Mouse (Mus musculus): ENCODE measurements around the gene 1700001C19Rik.

The 1700001C19Rik gene

DNA sequence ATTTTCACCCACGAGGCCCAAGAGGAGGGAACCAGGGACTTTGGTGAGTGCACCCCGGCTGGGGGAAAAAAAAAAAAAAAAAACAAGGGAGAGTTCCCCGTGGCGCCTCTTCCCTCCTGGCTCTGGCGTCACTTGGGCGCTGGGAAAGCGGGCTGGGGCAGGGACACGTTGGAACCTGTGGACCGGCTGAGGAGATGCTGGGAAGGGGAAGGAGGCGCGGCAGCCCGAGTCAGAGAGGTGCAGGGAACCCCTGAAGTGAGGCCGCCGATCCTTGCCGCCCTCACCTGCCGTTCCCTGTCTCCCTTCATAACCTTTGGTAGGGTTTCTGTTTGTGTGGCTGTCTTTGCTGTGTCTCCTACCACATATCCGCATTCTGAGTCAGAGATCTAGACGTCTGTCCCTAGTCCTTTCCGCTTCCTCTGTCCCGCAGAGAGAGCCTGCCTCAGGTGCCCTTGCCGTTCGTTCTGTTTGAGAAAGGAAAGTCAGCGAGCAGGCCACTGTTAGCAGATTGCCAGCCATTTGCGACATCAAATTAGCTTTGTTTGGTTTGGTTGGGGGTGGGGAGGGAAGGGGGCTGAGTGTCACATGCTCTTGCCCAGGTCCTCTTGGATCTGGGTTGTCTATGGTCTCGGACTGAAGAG is at the start of gene 1700001C19Rik:
Gene 1700001C19Rik, minus strand, starts transcription at position 470 of the 641 bp plus-strand sequence.
- DNase-seq (ENCODE audit: low spot score) = no peak

DNA sequence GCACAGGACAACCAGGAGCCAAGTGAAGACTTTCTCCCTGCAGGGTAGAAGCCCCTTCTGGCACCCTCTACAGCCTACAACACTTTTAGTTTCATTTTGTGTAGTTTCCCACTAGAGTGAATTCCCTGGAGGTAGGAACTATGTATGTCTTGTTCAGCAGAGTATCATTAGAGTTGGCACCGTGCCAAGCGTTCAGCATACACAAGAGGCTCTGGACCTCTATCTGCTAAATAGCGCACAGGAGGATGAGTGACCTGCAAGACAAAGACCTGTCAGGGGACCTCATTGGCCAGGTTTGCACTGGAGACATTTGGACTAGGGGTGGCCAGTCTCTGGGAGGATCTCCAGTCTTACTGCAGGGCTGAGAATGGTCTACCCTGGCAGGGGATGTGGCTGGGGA is 48.6 kb upstream of the 1700001C19Rik start:
- DNase-seq (ENCODE audit: low spot score) = no peak

DNA sequence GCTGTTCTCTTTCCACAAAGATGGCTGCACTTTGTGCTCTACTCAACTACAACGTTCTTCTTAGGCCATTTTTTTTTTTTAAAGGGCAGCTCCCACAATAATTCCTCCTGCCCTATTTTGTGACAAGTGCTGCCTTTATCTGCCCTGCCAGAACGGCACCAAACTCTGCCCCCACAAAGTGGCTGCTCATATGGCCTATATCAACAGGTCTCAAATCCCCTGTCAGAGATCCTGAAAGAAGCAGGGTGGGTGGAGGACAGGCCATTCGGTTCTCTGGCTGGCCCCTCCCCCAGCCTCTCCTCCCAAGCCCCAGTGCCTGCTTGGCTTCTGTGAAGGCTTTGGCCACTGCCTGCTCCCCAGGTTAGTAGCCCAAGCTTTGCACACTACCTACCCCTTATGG is 47.8 kb upstream of the 1700001C19Rik start:
- DNase-seq (ENCODE audit: low spot score) = no peak

DNA sequence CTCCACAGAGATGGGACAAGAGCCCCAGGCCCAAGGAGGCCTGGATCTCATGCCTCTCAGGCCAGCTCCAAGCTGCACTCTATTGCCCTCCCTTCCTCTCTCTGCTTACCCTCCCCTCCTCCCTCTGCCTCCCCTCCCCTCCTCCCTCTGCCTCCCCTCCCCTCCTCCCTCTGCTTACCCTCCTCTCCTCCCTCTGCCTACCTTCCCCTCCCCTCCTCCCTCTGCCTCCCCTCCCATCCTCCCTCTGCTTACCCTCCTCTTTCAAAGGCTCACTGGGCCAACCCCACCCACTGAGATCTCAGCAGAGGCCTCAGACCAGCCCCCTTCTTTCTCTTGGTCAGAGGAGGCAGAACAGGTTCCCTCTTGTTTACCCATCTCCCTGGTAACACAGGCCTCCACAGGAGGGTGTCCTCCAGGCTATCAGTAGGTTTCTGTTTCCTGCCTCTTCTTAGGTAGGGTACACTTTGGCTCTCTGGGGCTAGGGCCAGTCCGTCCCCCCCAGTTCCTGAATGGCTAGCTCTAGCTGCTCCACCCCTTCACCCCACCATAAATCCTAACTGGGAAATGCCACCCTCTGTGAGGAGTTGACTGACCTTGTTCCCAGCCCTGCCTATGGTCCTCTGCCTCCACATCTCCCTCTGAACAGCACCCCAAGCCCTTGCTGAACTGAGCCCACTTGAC is 47.2 kb upstream of the 1700001C19Rik start:
- DNase-seq (ENCODE audit: low spot score) = peak; percentile 26

DNA sequence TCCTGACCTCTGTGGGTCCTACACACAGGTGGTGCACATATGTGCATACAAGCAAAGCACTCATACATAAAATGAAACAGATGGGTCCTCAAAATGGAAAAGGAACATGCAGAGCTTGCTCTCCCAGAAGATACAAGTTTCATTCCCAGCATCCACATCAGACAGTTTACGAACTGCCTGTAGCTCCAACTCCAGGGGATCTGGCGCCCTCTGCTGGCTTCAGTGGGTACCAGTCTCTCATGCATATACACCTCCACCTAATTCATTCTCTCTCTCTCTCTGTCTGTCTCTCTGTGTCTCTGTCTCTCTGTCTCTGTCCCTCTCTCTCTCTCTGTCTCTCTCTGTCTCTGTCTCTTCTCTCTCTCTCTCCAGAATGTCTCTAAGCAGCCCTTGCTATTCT is 45.2 kb upstream of the 1700001C19Rik start:
- peak; percentile 71 for DNase-seq (ENCODE audit: low spot score)

DNA sequence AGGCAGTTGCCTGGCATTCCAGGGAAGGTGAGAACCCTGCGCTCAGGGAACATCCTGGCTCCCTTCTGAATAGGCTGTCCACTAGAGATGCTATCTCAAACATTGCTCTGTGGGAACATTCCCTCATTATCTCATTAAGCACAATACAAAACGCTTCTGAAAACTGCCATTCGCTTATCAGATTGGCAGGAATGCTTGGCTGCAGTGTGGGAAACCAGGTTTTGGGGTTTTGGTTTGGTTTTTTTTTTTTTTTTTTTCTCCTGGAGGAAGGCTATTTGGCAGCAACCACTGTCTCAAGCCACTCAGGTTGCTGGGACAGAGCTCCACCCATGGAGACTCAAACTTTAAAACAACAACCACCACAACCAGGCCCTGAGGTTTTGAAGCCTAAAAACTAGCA is 42.7 kb upstream of the 1700001C19Rik start:
- DNase-seq (ENCODE audit: low spot score) = no peak

DNA sequence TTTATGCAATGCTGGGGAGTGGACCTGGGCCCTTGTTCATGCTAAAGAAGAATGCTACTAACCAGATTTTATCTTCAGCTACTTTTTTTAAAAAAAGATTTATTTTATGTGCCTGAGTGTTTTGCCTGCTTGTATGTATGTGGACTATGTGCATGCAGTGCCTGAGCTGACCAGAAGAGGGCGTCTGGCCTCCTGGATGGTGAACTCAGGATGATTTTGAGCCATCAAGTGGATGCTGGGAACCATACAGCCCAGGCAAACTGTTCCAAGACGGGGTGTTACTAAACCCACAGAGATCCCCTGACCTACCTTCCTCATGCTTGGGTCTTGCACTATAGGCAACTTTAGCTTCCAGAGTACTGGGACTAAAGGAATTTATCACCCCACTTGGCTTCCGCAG is 38.5 kb upstream of the 1700001C19Rik start:
- no peak for DNase-seq (ENCODE audit: low spot score)

DNA sequence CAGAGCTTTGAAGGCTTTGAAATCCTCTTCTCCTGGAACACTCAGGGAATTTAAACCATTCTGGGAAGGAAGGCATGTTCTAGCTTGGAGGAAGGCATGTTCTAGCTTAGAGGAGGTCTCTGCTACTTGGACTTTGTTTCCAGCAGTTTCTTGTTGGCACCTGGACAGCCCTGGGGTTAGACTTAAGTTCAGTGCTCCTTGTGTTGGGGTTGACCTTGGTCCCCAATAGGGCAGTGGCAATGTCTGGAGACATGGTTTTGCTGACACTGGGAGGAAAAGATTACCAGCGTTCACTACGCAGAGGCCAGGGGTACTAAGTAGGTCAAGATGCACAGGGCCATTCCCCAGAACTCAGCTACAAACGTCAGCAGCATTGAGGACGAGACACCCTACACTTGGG is 38.0 kb upstream of the 1700001C19Rik start:
- no peak for DNase-seq (ENCODE audit: low spot score)

DNA sequence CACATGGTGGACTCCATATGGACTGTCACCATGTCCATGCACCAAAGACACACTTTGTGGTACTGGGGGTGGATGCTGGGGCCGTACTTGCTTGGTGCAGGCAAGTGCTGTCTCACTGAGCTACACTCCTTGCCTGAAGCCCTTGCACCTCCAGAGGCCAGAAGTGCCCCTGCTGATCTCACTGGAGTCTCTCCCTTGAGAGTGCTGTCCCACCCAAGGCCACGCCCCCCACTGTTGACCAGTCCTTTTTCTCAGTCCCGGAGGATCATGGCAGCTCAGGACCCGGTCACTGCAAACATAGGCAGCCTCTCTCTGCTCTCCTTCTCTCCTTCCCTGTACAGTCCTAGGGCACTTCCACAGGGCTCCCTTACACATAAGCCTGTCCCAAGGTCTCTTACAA is 37.1 kb upstream of the 1700001C19Rik start:
- DNase-seq (ENCODE audit: low spot score) = no peak

DNA sequence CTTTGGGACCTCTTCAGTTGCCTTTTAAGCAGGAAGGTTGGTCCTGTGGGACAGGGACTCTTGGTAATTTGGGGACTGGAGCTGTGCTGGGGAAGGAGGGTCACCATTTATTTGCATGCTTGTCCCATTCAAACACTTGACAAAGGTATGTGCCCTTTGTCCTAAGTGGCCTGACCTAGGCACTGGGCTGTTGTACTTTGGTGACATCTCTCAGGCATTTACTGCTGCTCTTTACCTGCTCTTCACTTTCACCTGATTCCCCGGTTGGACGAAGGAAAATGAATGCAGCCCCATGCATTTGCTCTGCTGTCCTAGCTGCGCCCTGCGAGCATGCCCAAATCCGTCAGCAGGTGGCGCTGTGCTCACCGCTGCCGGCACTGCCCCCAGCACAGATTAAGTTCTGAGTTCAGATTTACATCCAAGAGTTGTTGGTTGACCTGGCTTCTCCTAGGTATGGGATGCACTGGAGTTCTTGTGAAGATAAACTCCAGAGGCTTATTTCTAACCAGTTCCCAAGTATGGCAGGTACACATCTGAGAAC is 36.3 kb upstream of the 1700001C19Rik start:
- peak; percentile 61 for DNase-seq (ENCODE audit: low spot score)

DNA sequence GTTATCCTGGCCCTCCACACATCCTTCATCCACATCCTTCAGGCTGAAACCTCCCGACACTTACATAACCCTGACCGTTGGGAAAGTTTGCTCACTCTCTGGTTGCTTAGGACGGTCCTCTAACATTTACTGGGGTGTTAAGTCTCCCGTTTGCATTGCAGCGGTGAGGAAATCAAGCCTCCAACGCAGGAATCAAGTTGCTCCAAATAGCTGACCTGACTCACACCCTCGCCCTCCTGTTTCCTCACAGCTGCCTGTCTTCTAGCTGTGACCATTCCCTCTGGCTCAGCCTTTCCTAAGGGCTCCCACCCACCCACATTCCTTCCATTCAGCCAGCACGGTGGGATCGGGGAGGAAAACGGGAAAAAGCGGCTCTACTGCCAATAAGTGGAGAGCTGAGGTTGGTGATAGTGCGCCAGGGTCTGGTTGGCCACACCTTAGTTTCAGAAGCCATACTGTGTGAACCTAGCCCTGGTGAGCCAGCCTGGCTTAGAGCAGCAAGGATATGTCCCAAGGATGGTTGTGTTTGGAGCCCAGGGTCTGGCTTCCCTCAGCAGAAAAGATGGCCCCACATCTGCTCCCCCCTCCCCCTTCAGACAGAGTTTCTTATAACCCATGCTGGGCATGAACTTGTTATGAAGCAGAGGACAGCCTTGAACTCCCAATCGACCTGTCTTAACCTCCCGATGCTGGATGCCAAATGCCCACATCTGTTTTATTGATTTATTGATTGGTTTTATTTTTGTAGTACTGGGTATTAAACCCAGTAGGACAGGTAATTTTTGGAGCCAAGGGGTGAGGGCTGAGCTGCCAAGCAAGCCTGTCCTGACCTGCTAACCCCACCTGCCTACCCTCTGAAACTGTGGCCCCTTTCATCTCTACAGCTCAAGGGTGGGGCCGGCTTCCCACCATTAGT is 35.5 kb upstream of the 1700001C19Rik start:
- no peak for DNase-seq (ENCODE audit: low spot score)

DNA sequence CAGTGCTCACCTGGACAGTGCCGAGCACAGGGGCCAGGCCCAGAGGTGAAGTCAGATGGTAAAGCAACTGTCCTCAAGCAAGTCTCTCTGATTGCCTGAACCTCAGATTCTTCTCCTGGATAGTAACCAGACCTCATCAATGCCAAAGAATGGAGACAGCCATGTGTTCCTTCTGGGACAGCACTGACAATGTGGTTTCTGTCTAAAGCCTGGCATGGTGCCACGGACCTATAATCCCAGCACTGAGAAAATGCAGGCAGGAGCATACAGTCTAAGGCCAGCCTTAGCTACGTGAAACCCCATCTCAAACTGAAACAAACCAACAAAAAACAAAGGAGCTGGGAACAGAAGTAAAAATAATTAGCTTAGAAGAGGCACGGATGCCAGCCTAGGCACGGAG is 33.5 kb upstream of the 1700001C19Rik start:
- DNase-seq (ENCODE audit: low spot score) = no peak

DNA sequence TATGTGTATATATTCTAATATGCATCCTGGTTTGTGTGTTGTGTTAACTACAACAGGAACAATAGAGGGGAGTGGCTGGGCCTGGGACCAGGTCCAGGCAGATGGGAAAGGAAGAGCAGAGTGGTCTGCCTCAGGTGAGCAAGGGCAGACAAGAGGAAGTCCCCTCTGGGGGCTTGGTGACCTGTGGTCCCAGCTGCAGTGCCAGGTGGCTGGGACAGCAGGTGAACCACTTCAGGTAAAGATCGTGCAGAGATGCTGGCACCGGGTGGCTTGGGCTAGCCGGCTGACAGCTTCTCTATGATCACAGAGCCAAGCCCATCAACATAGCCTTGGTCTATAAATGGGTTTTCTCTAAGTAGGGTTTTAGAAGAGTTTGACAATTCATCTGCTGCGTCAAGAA is 32.9 kb upstream of the 1700001C19Rik start:
- DNase-seq (ENCODE audit: low spot score) = no peak

DNA sequence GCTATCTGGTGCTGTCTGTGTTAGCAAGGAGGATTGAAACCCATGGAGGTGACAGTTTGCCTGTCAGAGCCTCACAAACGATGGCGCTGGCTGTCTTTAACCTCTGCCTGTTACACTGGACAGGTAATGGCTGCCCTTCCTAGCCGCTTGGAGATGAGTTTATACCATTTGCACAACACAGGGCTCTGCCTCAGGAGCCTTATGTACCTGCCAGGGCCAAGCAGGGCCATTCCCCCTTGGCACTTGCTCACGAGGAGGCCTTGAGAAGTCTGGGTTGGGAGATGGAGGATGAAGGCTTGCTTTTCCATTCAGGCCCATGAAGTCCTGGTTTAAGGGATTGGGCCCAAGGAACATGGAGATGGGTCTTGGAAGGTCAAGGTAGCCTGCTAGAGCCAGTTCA is 32.5 kb upstream of the 1700001C19Rik start:
- DNase-seq (ENCODE audit: low spot score) = no peak

DNA sequence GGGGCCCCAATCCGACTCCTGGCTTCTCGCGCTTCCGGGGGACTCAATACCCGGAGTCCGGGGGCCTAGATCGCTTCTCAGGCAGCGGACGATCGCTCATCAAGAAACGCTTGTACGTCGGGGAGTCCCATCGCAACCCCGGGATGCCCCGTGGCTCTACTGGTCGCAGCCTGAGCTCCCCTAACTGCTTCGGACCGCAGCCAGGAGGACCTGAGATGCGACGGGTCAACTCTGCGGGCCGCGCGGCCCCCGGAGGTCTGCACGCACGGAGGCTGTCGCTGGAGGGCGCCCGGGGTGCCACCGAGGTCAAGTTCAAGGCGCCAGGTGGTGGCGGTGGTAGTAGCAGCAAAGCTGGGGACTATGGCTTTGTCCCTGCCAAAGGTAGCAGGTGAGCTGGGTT is 31.3 kb upstream of the 1700001C19Rik start:
- DNase-seq (ENCODE audit: low spot score) = peak; percentile 51

DNA sequence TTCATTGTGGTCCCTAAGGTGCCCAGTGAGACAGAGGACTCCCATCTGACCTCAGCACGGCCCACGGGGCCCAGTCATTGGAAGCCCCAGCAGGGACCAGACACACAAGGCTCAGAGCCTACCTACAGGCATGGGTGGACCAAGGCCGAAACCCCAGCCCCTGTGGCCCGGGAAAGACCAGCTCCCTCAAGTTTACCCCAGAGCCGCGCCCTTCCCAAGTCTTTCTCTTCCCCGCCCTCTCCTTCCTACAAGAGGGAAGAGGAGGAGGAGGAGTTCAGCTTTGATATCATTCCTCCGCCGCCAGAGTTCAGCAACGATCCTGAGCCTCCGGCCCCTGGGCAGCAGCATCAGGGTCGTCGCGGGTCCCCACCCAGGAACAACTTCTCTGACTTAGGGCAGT is 30.9 kb upstream of the 1700001C19Rik start:
- DNase-seq (ENCODE audit: low spot score) = no peak

DNA sequence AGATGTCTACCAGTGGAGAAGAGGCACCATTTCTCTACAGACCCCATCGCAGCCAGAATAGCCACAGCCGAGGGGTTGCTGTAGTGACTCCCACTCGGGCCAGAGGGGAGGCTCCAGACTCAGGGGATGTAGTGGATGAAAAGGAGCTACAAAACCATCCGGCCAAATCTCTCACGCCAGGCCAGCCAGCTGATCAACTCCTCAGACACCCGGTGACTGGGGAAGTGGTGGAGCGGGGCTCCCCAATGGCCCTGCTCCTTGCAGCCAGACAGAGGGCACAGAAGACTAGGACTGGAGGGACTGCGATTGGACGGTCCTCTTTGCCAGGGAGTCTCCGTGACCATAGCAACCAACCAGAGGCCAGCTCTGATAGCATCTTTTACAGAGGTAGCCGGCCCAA is 30.5 kb upstream of the 1700001C19Rik start:
- DNase-seq (ENCODE audit: low spot score) = no peak

DNA sequence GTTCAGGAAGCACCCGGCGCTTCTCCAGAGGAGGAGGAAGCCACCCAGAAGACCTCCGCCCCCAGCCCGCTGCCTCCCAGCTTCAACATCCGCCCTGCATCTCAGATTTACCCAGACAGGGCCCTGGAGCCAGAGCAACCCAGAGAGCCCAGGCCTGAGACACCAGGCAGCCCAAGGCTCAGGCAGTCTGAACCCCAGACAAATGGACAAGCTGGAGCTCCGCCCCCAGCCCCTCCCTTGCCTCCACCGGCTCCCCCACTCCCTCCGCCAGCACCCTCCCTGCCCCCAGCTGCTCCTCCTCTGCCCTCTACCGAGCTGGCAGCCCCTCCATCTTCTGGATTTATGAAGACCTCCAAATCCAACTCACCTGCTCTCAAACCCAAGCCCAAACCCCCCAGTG is 29.1 kb upstream of the 1700001C19Rik start:
- DNase-seq (ENCODE audit: low spot score) = no peak

DNA sequence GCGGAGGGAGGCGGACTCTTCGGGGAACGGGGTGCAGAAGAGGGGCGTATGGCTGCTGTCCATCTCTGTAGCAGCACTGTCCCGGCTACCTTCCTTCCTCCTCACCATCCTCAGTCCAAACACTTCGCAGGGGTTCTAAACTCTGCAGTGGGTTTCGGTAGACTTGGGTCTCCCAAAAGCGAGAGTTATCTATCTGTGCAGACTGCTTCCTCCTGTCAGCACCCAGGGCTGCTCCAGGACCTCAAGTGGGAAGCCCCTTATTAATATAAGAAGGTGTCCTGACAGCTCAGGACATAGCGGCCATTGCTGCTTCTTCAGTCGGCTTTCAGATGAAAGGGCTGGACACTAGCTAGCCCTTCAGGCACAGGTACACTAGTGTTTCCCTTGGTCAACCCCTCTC is 27.8 kb upstream of the 1700001C19Rik start:
- no peak for DNase-seq (ENCODE audit: low spot score)

DNA sequence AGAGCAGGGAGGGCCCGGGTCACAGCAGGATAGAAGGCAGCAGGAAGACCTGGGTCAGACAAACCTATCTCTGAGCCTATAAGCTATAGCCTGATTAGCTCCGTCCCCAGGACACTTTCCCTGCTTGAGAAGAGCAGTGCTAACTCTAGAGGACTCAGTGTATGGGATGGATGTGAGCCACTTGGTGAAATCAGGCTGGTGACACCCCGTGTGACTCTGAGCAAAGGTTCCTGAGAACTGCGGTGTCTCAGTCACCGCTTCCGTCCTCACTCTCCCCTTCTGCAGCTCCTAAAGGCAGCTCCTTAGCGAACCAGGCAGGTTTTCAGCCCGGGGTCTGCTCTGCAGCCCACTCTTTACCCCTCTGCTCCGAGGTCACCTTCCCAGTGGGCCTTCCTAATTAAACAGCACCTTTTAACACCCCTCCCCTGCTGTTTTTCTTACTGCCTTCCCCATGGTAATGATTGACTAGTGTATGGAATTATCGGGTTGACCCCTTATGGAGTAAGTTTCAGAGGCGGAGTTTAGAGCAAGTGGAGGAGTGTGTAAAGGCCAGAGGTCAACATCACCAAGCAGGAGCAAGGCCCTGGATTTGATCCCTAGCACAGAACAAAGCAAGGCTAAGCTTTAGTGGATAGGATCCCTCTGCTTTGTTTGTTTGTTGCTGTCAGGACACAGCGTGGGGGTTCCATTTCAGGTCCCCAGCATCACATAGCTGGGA is 27.2 kb upstream of the 1700001C19Rik start:
- DNase-seq (ENCODE audit: low spot score) = no peak

DNA sequence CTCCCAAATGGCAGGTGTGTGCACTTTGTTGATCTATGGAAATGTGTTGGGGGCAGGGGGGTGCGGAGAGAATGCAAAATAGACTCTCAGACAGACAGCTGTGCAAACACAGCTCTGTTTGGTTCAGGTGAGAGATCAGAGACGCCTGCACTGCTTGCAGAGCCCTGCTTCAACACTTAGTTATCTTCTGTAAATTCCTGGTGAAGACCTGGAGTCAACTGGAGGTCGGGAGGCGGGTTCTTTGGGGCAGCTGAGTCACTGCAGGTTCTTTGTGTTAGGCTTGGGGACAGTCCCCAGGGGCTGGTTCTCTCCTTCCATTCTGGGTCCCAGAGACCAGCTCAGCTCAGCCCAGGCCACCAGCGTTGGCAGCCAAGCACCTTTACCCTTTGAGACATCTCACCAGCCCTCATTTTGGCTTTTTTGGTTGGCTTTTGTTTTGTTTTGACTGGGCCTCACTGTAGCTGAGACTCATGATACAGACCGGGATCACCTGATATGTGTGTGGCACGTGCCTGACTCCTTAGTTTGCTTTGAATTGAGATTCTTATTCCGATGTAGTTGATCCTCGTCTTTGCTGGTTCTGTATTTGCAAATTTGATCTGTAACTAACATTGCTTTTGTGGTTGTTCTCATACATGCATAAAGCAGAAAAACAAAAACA is 25.7 kb upstream of the 1700001C19Rik start:
- DNase-seq (ENCODE audit: low spot score) = no peak
